Mouse (Mus musculus) kidney, postnatal 36 days (tissue): ENCODE measurements at regions not wholly inside any gene's neighbourhood (a gene's known extent, or its start where the extent isn't known, plus 50 kb on each side); places are given as distances from the start of the nearest gene placed in this dataset.
A peak's percentile ranks its signal among the peaks of the same experiment; 100 is the strongest.

ENCODE experiments used
- DNase-seq, 2 experiments: peaks; one replicate each; pipeline ENCODE4 v3.0.0; 2021 to 2022; ENCODE audit warnings: mixed read lengths in 2 of 2

- peak in 1 of 2 experiments; percentile 38 for DNase-seq
These were observed 654.8 kb upstream of the Mef2c start for GRCm38 (mm10) chr13:82849037-82849436.

GRCm38 (mm10) chr13:82869869-82870268, 634.0 kb upstream of the Mef2c start:
- no peak for DNase-seq

- DNase-seq: no peak
These were observed 629.7 kb upstream of the Mef2c start for GRCm38 (mm10) chr13:82874091-82874490.

- no peak for DNase-seq
These were observed 620.5 kb upstream of the Mef2c start for GRCm38 (mm10) chr13:82883368-82883767.

GRCm38 (mm10) chr13:82888755-82889154, 615.1 kb upstream of the Mef2c start:
- no peak for DNase-seq

- DNase-seq: peak; percentile 19 to 20
These were observed 611.1 kb upstream of the Mef2c start for GRCm38 (mm10) chr13:82892731-82893130.

- DNase-seq: no peak
These were observed 604.1 kb upstream of the Mef2c start for GRCm38 (mm10) chr13:82899686-82900085.

GRCm38 (mm10) chr13:82902160-82902559, 601.7 kb upstream of the Mef2c start:
- DNase-seq: no peak

- no peak for DNase-seq
These were observed 600.2 kb upstream of the Mef2c start for GRCm38 (mm10) chr13:82903637-82904036.

GRCm38 (mm10) chr13:82907689-82908088, 596.1 kb upstream of the Mef2c start:
- no peak for DNase-seq

GRCm38 (mm10) chr13:82909151-82909550, 594.7 kb upstream of the Mef2c start:
- DNase-seq: no peak

- DNase-seq: no peak
These were observed 591.0 kb upstream of the Mef2c start for GRCm38 (mm10) chr13:82912859-82913258.

GRCm38 (mm10) chr13:82915194-82915593, 588.6 kb upstream of the Mef2c start:
- no peak for DNase-seq

- DNase-seq: no peak
These were observed 573.8 kb upstream of the Mef2c start for GRCm38 (mm10) chr13:82930010-82930409.

- no peak for DNase-seq
These were observed 566.0 kb upstream of the Mef2c start for GRCm38 (mm10) chr13:82937856-82938255.

GRCm38 (mm10) chr13:82942691-82943341, 561.0 kb upstream of the Mef2c start:
- no peak for DNase-seq

- no peak for DNase-seq
These were observed 556.9 kb upstream of the Mef2c start for GRCm38 (mm10) chr13:82946931-82947330.

- no peak for DNase-seq
These were observed 554.3 kb upstream of the Mef2c start for GRCm38 (mm10) chr13:82949541-82949940.

GRCm38 (mm10) chr13:82962333-82962732, 541.5 kb upstream of the Mef2c start:
- no peak for DNase-seq

- no peak for DNase-seq
These were observed 532.1 kb upstream of the Mef2c start for GRCm38 (mm10) chr13:82971722-82972121.

- no peak for DNase-seq
These were observed 529.5 kb upstream of the Mef2c start for GRCm38 (mm10) chr13:82974210-82974811.

GRCm38 (mm10) chr13:83001118-83001517, 502.7 kb upstream of the Mef2c start:
- no peak for DNase-seq

GRCm38 (mm10) chr13:83016686-83017085, 487.1 kb upstream of the Mef2c start:
- no peak for DNase-seq

GRCm38 (mm10) chr13:83020829-83021228, 483.0 kb upstream of the Mef2c start:
- peak; percentile 1 to 7 for DNase-seq

GRCm38 (mm10) chr13:83023972-83024371, 479.9 kb upstream of the Mef2c start:
- no peak for DNase-seq
